Mouse (Mus musculus) G1E (cell line): ENCODE measurements around the gene Vamp8. TPM values are rescaled to one million over a fixed set of nuclear protein-coding genes. Genes with fewer than 3 reads are reported as not detected.

ENCODE experiments used
- ATAC-seq: 2 replicates; pipeline ENCODE4 v1.8.0; 2016; ENCODE audit warnings: mild to moderate bottlenecking; ENCODE audit not compliant: insufficient number of reproducible peaks, poor library complexity, low FRiP score, severe bottlenecking; ENCODE audit errors: extremely low read depth
- DNase-seq: peaks from one replicate; pipeline ENCODE4 v3.0.0; 2012; ENCODE audit warnings: low spot score
- H3K27me3 ChIP-seq: 2 replicates; pipeline ENCODE4 v1.6.1; 2012; ENCODE audit warnings: mild to moderate bottlenecking, low read length, inconsistent platforms; ENCODE audit not compliant: insufficient read depth
- H3K36me3 ChIP-seq: replicated peaks from 2 replicates; pipeline ENCODE3; 2012; ENCODE audit warnings: mild to moderate bottlenecking, inconsistent platforms
- H3K4me1 ChIP-seq: 2 replicates; pipeline ENCODE4 v1.6.1; 2012; ENCODE audit warnings: low read depth, low read length, inconsistent platforms, mixed read lengths; ENCODE audit not compliant: insufficient read depth
- H3K4me3 ChIP-seq: 2 replicates; pipeline ENCODE4 v1.5.1; 2012; ENCODE audit warnings: low read depth, mild to moderate bottlenecking, inconsistent platforms, low read length, moderate library complexity, mixed read lengths
- H3K9me3 ChIP-seq: replicated peaks from 2 replicates; pipeline ENCODE4 v1.6.1; 2012; ENCODE audit warnings: inconsistent platforms
- CTCF ChIP-seq: IDR thresholded peaks from 2 replicates; pipeline ENCODE4 v1.5.1; 2012; ENCODE audit warnings: low read depth, low read length, inconsistent platforms, mixed read lengths
- GATA1 ChIP-seq: IDR thresholded peaks from 2 replicates; pipeline ENCODE4 v1.6.1; 2012; ENCODE audit warnings: borderline replicate concordance, low read length, inconsistent platforms, mixed read lengths
- GATA2 ChIP-seq: IDR thresholded peaks from 2 replicates; pipeline ENCODE4 v1.6.1; 2012; ENCODE audit warnings: low read depth, low read length, inconsistent platforms, borderline replicate concordance
- POLR2AphosphoS5 ChIP-seq: IDR thresholded peaks from 2 replicates; pipeline ENCODE4 v1.6.1; 2012; ENCODE audit warnings: low read depth, low read length, inconsistent platforms; ENCODE audit not compliant: insufficient replicate concordance
- TAL1 ChIP-seq: conservative IDR thresholded peaks from 2 replicates; pipeline ENCODE4 v1.6.1; 2012; ENCODE audit warnings: low read depth, low read length, inconsistent platforms, mixed read lengths
- polyA plus RNA-seq: library from polyadenylated mRNA; stranded (reverse); fragments of >175 nt; gene quantifications from 2 replicates; pipeline ENCODE4 v1.2.3, GENCODE M21; 2012
- total RNA-seq, 2 experiments: library from RNA; stranded (forward) in 1 of 2; stranded (reverse) in 1 of 2; fragments of 200-1000 nt in 1 of 2; fragments of >200 nt in 1 of 2; fragmentation: Nextera tagmentation in 1 of 2; gene quantifications; 2 replicates each; pipeline ENCODE4 v1.2.3; 2014 to 2017

The Vamp8 gene
- total and polyA plus RNA-seq, 3 experiments, result 58.1 to 516 (median 261) TPM

GRCm38 (mm10) chr6:72356001-72356532 is 34.4 kb downstream of the Vamp8 start:
- H3K4me1 ChIP-seq, result peaks cover 92% of the 10 kb centered on the region
- H3K4me3 ChIP-seq, result peak overlapping the region; percentile 73; the same call in 1 of the 2 replicates
- peaks cover 79% of the 10 kb centered on the region for H3K36me3 ChIP-seq

GRCm38 (mm10) chr6:72355066-72355911 is 35.2 kb downstream of the Vamp8 start, which contains the start of gene Tmem150a:
Gene Tmem150a (plus strand): TSS chr6:72355447.
- no peaks in the 10 kb centered on the region for H3K9me3 ChIP-seq
- H3K36me3 ChIP-seq, result peaks cover 79% of the 10 kb centered on the region
- H3K27me3 ChIP-seq, result peaks cover 9% of the 10 kb centered on the region; the same call in 1 of the 2 replicates
- DNase-seq, result peak; percentile 62
- H3K4me1 ChIP-seq, result peaks cover 92% of the 10 kb centered on the region
- TF ChIP-seq TAL1, result no peak
- no peak for TF ChIP-seq GATA2
- no peak for TF ChIP-seq CTCF
- TF ChIP-seq GATA1, result no peak
- TF ChIP-seq POLR2AphosphoS5, result no peak
- peak within 1 kb of the TSS; percentile 73 for H3K4me3 ChIP-seq
- no peak for ATAC-seq

More at GRCm38 (mm10) chr6:72356001-72356532, 34.4 kb downstream of the Vamp8 start:
- H3K27me3 ChIP-seq, result peaks cover 9% of the 10 kb centered on the region; the same call in 1 of the 2 replicates
- ATAC-seq (no peak), DNase-seq (no peak)
- TF ChIP-seq TAL1 (no peak), CTCF (no peak), POLR2AphosphoS5 (no peak), GATA2 (no peak), GATA1 (no peak)
- H3K9me3 ChIP-seq, result no peaks in the 10 kb centered on the region

GRCm38 (mm10) chr6:72354025-72354424 is 36.5 kb downstream of the Vamp8 start:
- peaks cover 79% of the 10 kb centered on the region for H3K36me3 ChIP-seq
- H3K9me3 ChIP-seq, result no peaks in the 10 kb centered on the region
- no peak for DNase-seq
- H3K4me3 ChIP-seq, result no peak overlapping the region
- peaks cover 93% of the 10 kb centered on the region for H3K4me1 ChIP-seq
- ATAC-seq, result no peak
- no peak for TF ChIP-seq GATA1
- peaks cover 9% of the 10 kb centered on the region; the same call in 1 of the 2 replicates for H3K27me3 ChIP-seq

- no peak for ATAC-seq
- DNase-seq, result no peak
- H3K4me1 ChIP-seq, result peaks cover 93% of the 10 kb centered on the region
- peaks cover 78% of the 10 kb centered on the region for H3K36me3 ChIP-seq
- no peak for TF ChIP-seq GATA1
- no peak for TF ChIP-seq CTCF
- no peak for TF ChIP-seq GATA2
- peaks cover 9% of the 10 kb centered on the region; the same call in 1 of the 2 replicates for H3K27me3 ChIP-seq
- no peaks in the 10 kb centered on the region for H3K9me3 ChIP-seq
- H3K4me3 ChIP-seq, result no peak overlapping the region
Observed at GRCm38 (mm10) chr6:72352636-72353405, 37.7 kb downstream of the Vamp8 start.

- Histone ChIP-seq H3K9me3 (no peaks in the 10 kb centered on the region), H3K4me1 (peaks cover 85% of the 10 kb centered on the region), H3K27me3 (peaks cover 5% of the 10 kb centered on the region; the same call in 1 of the 2 replicates), H3K4me3 (no peak overlapping the region; the same call in 1 of the 2 replicates), H3K36me3 (peaks cover 60% of the 10 kb centered on the region)
- ATAC-seq (no peak), DNase-seq (no peak)
- TF ChIP-seq CTCF, result no peak
- no peak for TF ChIP-seq GATA2
- TF ChIP-seq TAL1, result no peak
- TF ChIP-seq GATA1, result no peak
- no peak for TF ChIP-seq POLR2AphosphoS5
Observed at GRCm38 (mm10) chr6:72350214-72350613, 40.3 kb downstream of the Vamp8 start.

- Histone ChIP-seq H3K4me1 (peaks cover 74% of the 10 kb centered on the region), H3K9me3 (no peaks in the 10 kb centered on the region), H3K27me3 (no peaks in the 10 kb centered on the region), H3K36me3 (peaks cover 49% of the 10 kb centered on the region), H3K4me3 (peak overlapping the region; percentile 91)
- TF ChIP-seq CTCF (no peak), POLR2AphosphoS5 (no peak), GATA2 (no peak), TAL1 (no peak), GATA1 (no peak)
- no peak for ATAC-seq
- DNase-seq, result no peak
Observed at GRCm38 (mm10) chr6:72348411-72348810, 42.1 kb downstream of the Vamp8 start.
